Mouse (Mus musculus) midbrain, embryonic 15.5 days (tissue): Measurements from ENCODE around the gene Ugt1a6a. TPM values are rescaled to one million over a fixed set of nuclear protein-coding genes. Genes with fewer than 3 reads are reported as not detected.

Experiments used
- ATAC-seq: fragments of 200-750 bp; cut with Nextera tagmentation; replicated peaks from 2 replicates; pipeline ENCODE4 v1.8.0; 2017; ENCODE audit warnings: moderate TSS enrichment
- H3K27ac ChIP-seq: fragments of 300-500 bp; sonication (generic); 2 replicates; pipeline ENCODE4 v1.5.1; 2015; ENCODE audit warnings: mild to moderate bottlenecking, inconsistent platforms
- H3K27me3 ChIP-seq: fragments of 300-500 bp; sonication (generic); replicated peaks from 2 replicates; pipeline ENCODE4 v1.6.1; 2015; ENCODE audit warnings: inconsistent platforms
- H3K36me3 ChIP-seq: fragments of 300-500 bp; sonication (generic); replicated peaks from 2 replicates; pipeline ENCODE4 v1.6.1; 2015; ENCODE audit warnings: inconsistent platforms
- H3K4me1 ChIP-seq: fragments of 300-500 bp; sonication (generic); 2 replicates; pipeline ENCODE4 v1.6.1; 2015; ENCODE audit warnings: inconsistent platforms
- H3K4me2 ChIP-seq: fragments of 300-500 bp; sonication (generic); 2 replicates; pipeline ENCODE4 v1.6.1; 2015; ENCODE audit warnings: inconsistent platforms, mild to moderate bottlenecking, moderate library complexity
- H3K4me3 ChIP-seq: fragments of 300-500 bp; sonication (generic); 2 replicates; pipeline ENCODE4 v1.5.1; 2015; ENCODE audit warnings: mild to moderate bottlenecking, inconsistent platforms
- H3K9ac ChIP-seq: fragments of 300-500 bp; sonication (generic); 2 replicates; pipeline ENCODE4 v1.6.1; 2015; ENCODE audit warnings: mild to moderate bottlenecking, inconsistent platforms
- H3K9me3 ChIP-seq: fragments of 300-500 bp; sonication (generic); 2 replicates; pipeline ENCODE4 v1.6.1; 2016; ENCODE audit warnings: inconsistent platforms
- WGBS: fragments of 180-500 bp; shearing (Covaris S2); methylation state at CpG from one replicate; pipeline ENCODE4 v1.1.7; 2015; ENCODE audit warnings: mixed read lengths; 5-methylcytosine and 5-hydroxymethylcytosine counted together
- polyA plus RNA-seq: library from polyadenylated mRNA; unstranded; fragments of >200 nt; fragmentation: Nextera tagmentation; extraction: Ambion mirVana; gene quantifications from 2 replicates; pipeline ENCODE4 v1.2.1, GENCODE M21; 2015

Gene Ugt1a6a
- polyA plus RNA-seq, 1 experiment from 2014 or later = 1.5 TPM

DNA sequence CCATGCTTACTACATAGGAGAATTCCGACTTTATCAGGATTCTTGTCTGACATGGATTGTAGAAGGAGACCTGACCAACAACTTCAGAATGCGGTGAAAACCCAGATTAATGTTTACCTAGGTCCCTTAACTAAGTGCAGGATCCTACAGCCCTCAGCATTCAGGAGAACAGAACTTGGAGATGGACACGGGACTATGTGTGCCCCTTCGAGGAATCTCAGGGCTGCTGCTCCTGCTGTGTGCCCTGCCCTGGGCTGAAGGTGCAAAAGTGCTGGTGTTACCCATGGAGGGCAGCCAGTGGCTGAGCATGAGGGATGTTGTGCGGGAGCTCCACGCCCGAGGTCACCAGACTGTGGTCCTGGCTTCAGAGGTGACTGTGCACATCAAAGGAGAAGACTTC lies 65.8 kb downstream of the Ugt1a6a start, which contains the start of gene Ugt1a2:
Gene Ugt1a2, plus strand, starts transcription at position 146 of the 400 bp plus-strand sequence.
- Histone ChIP-seq H3K27ac (no peak within 1 kb of the TSS), H3K36me3 (no peaks in the 10 kb centered on the region), H3K9me3 (no peaks in the 10 kb centered on the region; the same call in 1 of the 2 replicates), H3K4me1 (peaks cover 6% of the 10 kb centered on the region), H3K27me3 (no peaks in the 10 kb centered on the region), H3K4me2 (no peak within 1 kb of the TSS), H3K9ac (no peak within 1 kb of the TSS), H3K4me3 (no peak within 1 kb of the TSS)
- 88% methylated on average over 7 of the region's 7 CpGs for WGBS
- ATAC-seq = no peak

DNA sequence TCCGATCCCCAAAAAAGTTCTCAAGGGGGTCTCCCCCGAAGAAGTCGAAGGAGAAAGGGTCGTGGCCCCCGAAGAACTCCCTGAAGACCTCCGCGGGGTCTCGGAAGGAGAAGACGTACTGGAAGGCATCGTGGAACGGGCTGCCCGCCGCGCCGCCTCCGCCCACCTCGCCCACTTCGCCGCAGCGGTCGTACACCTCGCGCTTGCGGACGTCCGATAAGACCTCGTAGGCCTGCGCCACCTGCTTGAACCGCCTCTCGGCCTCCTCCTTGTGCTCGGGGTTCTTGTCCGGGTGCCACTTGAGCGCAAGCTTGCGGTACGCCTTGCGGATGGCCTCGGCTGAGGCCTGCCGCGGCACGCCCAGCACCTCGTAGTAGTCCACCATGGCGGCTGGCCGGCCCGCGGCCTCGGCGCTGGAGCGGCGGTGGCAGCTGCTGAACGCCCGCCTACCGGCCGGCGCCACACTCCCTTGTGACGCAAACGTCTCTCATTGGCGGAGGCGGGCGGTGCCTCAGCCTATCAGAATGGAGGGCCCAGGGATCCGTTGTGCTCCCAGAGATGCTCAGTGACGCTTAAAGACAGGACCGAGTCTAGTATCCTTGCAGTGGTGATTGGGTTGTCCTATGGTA lies 70.8 kb downstream of the Ugt1a6a start, which contains the start of gene Dnajb3:
Gene Dnajb3, minus strand, starts transcription at position 489 of the 629 bp plus-strand sequence.
- H3K27ac ChIP-seq = peak within 1 kb of the TSS; percentile 58; the same call in 1 of the 2 replicates

DNA sequence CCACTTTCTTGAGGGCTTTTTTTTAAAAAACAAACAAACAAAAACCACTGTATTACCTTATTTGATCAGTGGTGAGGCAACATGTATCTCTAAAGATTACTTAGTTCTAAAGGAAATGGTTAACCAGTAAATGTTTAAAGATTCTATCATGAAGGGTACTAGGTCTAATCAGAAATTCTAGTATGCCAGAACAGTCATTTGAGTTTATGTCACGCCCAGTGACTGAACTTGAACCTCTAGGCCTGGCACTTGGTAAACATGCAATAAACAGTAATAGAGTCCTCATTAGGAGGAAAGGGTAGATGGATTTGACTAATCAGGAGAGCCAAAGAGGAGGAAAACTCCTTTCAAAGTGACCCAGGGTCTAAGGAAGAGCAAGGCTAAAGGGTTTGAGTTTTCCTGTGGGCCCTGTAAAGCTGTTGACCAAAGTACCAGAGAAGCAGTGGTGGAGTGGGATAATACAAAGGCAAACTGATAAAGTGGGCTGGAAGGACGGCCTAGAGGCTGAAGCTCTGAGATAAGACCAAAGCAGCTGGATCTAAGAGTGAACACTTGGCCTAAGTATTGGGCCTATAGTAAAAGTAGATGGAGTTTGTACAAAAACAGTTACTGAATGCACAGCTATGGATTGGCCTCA lies 72.4 kb downstream of the Ugt1a6a start:
- H3K36me3 ChIP-seq = no peaks in the 10 kb centered on the region

More for the DNA sequence above, 70.8 kb downstream of the Ugt1a6a start, which contains the start of gene Dnajb3:
- H3K4me2 ChIP-seq = peak within 1 kb of the TSS; percentile 89
- ATAC-seq = peak; percentile 100
- no peaks in the 10 kb centered on the region for H3K36me3 ChIP-seq
- H3K9ac ChIP-seq = peak within 1 kb of the TSS; percentile 73
- no peaks in the 10 kb centered on the region for H3K27me3 ChIP-seq
- H3K4me3 ChIP-seq = peak within 1 kb of the TSS; percentile 58
- H3K9me3 ChIP-seq = no peaks in the 10 kb centered on the region; the same call in 1 of the 2 replicates
- 6% methylated on average over 62 of the region's 62 CpGs for WGBS
- H3K4me1 ChIP-seq = peaks cover 10% of the 10 kb centered on the region

DNA sequence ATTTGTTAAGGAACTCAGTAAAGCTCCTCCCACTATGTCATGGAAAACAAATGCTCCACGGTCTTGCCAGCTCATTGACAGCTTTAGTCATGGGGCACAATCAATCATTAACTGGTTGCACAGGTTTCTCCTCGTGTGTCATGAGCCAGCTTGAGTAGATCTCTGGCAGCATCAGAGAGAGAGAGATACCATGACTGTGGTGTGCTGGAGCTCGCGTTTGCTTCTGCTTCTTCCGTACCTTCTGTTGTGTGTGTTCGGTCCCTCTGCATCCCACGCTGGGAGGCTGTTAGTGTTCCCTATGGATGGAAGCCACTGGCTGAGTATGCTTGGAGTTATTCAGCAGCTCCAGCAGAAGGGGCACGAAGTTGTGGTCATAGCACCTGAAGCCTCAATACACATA lies 77.2 kb downstream of the Ugt1a6a start, which contains the start of gene Ugt1a1:
Gene Ugt1a1, plus strand, starts transcription at position 148 of the 400 bp plus-strand sequence.
- Histone ChIP-seq H3K36me3 (no peaks in the 10 kb centered on the region), H3K4me2 (no peak within 1 kb of the TSS), H3K27ac (no peak within 1 kb of the TSS), H3K9ac (no peak within 1 kb of the TSS), H3K9me3 (peaks cover 52% of the 10 kb centered on the region), H3K4me1 (no peaks in the 10 kb centered on the region), H3K27me3 (no peaks in the 10 kb centered on the region), H3K4me3 (no peak within 1 kb of the TSS)
- 0 out of 2 replicates have a peak, but pooled peaks have one; percentile 25 for ATAC-seq
- WGBS = 70% methylated on average over 8 of the region's 8 CpGs

More for the DNA sequence above, 72.4 kb downstream of the Ugt1a6a start:
- Histone ChIP-seq H3K27ac (no peak overlapping the region), H3K27me3 (no peaks in the 10 kb centered on the region), H3K4me1 (peaks cover 10% of the 10 kb centered on the region), H3K9me3 (peaks cover 8% of the 10 kb centered on the region), H3K4me3 (no peak overlapping the region), H3K9ac (no peak overlapping the region), H3K4me2 (no peak overlapping the region)
- ATAC-seq = no peak
- WGBS = 82% methylated on average over 2 of the region's 2 CpGs

DNA sequence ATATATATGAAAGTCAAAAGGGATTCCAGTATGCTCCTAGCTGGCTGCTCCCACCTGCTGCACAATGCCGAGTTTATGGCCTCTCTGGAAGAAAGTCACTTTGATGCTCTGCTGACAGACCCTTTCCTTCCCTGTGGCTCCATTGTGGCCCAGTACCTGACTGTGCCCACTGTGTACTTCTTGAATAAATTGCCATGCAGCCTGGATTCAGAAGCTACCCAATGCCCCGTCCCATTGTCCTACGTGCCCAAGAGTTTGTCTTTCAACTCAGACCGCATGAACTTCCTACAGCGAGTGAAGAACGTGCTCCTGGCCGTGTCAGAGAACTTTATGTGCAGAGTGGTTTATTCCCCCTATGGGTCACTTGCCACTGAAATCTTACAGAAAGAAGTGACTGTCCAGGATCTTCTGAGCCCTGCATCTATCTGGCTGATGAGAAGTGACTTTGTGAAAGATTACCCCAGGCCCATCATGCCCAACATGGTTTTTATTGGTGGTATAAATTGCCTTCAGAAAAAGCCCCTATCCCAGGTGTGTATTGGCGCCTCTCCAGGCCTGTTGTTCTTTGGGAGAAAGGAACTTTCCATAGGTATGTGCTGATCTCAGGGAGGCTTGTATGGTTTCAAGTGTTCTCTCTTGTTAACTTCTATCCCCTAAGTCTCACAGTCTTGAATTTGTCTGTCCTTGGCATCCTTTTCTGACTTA lies 77.9 kb downstream of the Ugt1a6a start:
- H3K36me3 ChIP-seq = no peaks in the 10 kb centered on the region
- peaks cover 59% of the 10 kb centered on the region for H3K9me3 ChIP-seq
- no peak overlapping the region for H3K4me3 ChIP-seq
- no peaks in the 10 kb centered on the region for H3K27me3 ChIP-seq
- ATAC-seq = 0 out of 2 replicates have a peak, but pooled peaks have one; percentile 12
- H3K9ac ChIP-seq = no peak overlapping the region
- no peak overlapping the region for H3K4me2 ChIP-seq
- H3K4me1 ChIP-seq = no peaks in the 10 kb centered on the region
- H3K27ac ChIP-seq = no peak overlapping the region
- 61% methylated on average over 8 of the region's 8 CpGs for WGBS

DNA sequence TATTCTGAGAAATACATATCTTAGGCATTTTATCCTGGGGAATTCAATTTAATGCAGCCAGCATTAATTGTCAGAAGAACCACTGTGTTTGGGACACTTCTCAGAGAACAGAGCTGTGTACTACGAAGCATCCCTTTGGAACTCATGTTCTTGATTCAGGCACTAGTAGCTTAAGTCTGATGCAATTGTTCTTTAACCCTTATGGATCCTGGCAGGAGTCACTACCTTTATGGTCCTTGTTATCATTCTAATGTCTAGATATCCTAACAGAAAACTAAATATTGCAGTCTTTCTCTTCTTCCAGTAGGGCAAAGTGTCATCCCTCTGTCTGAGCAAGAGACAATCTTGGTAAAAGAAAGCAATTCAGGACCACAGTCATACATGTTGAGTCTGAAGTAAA lies 78.5 kb downstream of the Ugt1a6a start:
- Histone ChIP-seq H3K36me3 (no peaks in the 10 kb centered on the region), H3K9ac (no peak overlapping the region), H3K9me3 (peaks cover 61% of the 10 kb centered on the region), H3K4me3 (no peak overlapping the region), H3K27ac (no peak overlapping the region), H3K4me2 (no peak overlapping the region), H3K27me3 (no peaks in the 10 kb centered on the region), H3K4me1 (no peaks in the 10 kb centered on the region)
- WGBS = 77% methylated on average over 1 of the region's 1 CpGs
- no peak for ATAC-seq

DNA sequence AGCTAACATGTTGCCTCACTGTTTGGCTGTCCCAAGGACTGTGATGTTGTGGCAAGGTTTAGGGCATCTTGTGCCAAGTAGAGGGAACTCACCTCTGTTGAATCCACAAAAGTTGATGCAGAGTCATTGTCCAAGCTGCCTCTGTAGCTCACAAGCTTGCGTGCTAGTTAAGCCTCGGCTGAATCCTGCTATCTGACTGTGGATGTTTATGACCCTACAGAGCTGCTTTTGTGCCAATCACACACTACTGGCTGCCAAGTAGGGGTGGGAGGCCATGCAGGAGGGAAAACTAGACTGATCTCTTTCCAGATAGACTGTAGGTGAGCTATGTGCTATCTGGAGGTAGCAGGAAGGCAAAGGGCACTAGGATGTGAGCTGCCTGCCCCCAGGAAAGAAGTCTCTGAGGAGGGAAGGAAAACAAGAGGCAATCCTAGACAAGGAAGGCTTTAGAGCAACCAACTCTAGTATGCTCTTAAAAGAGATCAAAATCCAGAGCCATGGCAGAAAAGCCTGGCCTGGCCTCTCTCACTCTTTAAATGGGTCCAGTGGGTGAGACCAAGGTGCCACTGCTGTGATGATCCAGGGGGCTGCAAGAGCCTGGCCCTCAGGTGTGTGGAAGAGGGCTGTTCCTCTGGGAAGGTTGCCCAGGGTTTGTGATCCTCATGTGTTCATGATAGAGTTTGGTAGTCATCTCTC lies 79.3 kb downstream of the Ugt1a6a start:
- H3K9me3 ChIP-seq = peaks cover 61% of the 10 kb centered on the region
- no peak overlapping the region for H3K4me2 ChIP-seq
- no peak overlapping the region for H3K27ac ChIP-seq
- no peak overlapping the region for H3K4me3 ChIP-seq
- H3K9ac ChIP-seq = no peak overlapping the region
- ATAC-seq = no peak
- no peaks in the 10 kb centered on the region for H3K36me3 ChIP-seq
- 83% methylated on average over 2 of the region's 2 CpGs for WGBS
- no peaks in the 10 kb centered on the region for H3K27me3 ChIP-seq
- H3K4me1 ChIP-seq = no peaks in the 10 kb centered on the region

DNA sequence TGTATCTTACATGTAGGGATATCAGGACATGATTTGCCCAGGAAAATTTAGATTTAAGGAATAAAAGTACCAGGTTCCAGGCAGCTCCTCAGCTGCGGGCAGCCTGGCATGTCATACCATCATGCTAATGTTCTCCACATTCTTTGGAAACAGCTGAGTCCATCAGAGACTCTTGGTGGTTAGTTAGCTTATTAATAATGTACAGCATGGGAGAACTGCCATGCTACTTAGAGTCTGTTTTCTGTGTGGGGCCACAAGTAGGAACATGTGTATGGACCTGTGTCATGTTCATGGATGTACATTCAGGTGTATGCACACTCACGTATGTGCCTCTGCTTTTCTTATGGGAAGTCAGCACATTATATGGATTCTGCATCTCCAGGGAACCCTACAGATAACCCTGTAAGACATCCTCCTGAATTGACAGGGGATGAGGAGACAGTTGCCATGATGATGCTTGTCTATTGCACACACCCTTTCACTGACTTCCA lies 79.9 kb downstream of the Ugt1a6a start:
- Histone ChIP-seq H3K4me3 (no peak overlapping the region), H3K4me2 (no peak overlapping the region), H3K36me3 (no peaks in the 10 kb centered on the region), H3K27me3 (no peaks in the 10 kb centered on the region), H3K9me3 (peaks cover 61% of the 10 kb centered on the region), H3K4me1 (no peaks in the 10 kb centered on the region), H3K9ac (no peak overlapping the region), H3K27ac (no peak overlapping the region)
- 79% methylated on average over 2 of the region's 2 CpGs for WGBS
- ATAC-seq = no peak

DNA sequence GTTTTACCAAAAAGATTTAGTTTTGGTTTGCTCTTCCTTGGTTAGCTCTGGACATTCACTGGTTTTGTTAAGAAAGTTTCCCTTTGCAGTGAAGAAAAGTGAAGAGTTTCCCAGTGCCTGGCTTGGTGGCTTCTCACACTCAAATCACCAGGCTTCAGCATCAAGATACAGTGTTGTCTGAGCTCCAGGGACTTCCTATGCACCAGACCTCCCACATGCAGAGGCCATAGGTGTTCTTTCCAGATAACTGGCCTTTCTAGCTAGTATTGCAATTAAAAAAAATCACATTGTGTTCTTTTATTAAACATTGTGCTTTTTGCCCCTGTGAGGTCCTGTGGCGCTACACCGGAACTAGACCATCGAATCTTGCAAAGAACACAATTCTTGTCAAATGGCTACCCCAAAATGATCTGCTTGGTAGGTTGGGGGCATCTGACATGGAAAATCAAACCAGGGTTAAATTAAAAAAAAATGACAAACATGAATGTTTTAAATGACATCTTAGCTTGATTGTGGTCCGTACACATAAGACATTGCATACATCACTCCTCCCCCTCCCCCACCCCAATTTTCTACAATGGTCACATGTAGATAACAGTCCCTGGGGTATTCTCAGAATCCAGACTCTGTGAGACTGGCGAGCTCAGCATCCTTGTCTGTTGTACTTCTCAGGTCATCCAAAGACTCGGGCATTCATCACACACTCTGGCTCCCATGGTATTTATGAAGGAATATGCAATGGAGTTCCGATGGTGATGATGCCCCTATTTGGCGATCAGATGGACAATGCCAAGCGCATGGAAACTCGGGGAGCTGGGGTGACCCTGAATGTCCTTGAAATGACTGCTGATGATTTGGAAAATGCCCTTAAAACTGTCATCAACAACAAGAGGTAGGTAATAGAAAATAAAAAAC lies 81.1 kb downstream of the Ugt1a6a start:
- no peak overlapping the region for H3K4me2 ChIP-seq
- no peaks in the 10 kb centered on the region for H3K4me1 ChIP-seq
- no peaks in the 10 kb centered on the region for H3K27me3 ChIP-seq
- H3K9ac ChIP-seq = no peak overlapping the region
- 73% methylated on average over 10 of the region's 10 CpGs for WGBS
- H3K4me3 ChIP-seq = no peak overlapping the region
- no peak for ATAC-seq
- H3K36me3 ChIP-seq = no peaks in the 10 kb centered on the region
- H3K27ac ChIP-seq = no peak overlapping the region
- peaks cover 61% of the 10 kb centered on the region for H3K9me3 ChIP-seq

DNA sequence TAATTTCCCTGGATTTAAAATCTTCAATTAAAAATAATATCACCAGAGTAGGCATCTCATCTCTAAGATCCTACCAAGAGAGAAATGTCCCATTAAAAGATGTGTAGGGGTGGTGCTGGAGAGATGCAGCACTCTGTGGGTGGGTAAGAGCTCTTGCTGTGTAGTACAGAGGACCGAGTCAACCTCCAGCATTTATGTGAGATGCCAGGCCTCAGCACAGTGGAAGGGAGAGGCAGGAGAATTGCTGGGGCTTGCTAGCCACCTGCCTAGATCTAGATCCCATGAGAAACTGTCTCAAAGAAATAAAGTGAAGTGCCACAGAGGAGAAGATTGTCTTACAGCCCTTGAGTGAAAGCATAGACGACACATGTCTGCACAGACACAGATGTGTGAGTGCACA lies 81.9 kb downstream of the Ugt1a6a start:
- Histone ChIP-seq H3K27me3 (no peaks in the 10 kb centered on the region), H3K27ac (no peak overlapping the region), H3K9me3 (peaks cover 58% of the 10 kb centered on the region), H3K4me3 (no peak overlapping the region), H3K4me2 (no peak overlapping the region), H3K4me1 (no peaks in the 10 kb centered on the region), H3K36me3 (no peaks in the 10 kb centered on the region), H3K9ac (no peak overlapping the region)
- no peak for ATAC-seq
- WGBS = 51% methylated on average over 2 of the region's 2 CpGs

DNA sequence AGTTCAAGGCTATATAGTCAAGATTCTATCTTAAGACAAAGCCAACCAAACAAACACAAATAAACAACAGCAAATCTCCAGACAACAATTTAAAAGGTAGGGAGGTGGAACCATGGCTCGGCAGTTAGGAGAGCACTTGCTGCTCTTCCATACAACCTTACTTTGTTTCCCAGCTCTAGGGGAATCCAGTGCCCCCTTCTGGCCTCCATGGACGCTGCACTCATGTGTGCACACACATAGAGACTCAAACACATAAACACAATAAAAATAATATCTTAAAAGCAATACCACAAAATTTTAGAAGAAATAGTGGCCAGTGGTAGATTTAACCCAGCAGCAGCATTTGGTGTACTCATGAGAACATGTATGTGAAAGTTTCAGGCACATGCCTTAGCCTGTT lies 82.5 kb downstream of the Ugt1a6a start:
- no peak overlapping the region for H3K4me2 ChIP-seq

More for the DNA sequence above, 82.5 kb downstream of the Ugt1a6a start:
- Histone ChIP-seq H3K4me1 (no peaks in the 10 kb centered on the region), H3K27me3 (no peaks in the 10 kb centered on the region), H3K36me3 (no peaks in the 10 kb centered on the region), H3K27ac (no peak overlapping the region), H3K9me3 (peaks cover 54% of the 10 kb centered on the region), H3K4me3 (no peak overlapping the region), H3K9ac (no peak overlapping the region)
- WGBS = 61% methylated on average over 2 of the region's 2 CpGs
- no peak for ATAC-seq
